Mouse (Mus musculus) lung, postnatal 0 days (tissue): ENCODE results near the gene Celf2. TPM values are rescaled to one million over a fixed set of nuclear protein-coding genes. Genes with fewer than 3 reads are reported as not detected.

Experiments used
- ATAC-seq: fragments of 200-750 bp; cut with Nextera tagmentation; 2 replicates; pipeline ENCODE4 v1.8.0; 2017; ENCODE audit warnings: moderate library complexity
- DNase-seq: peaks from one replicate; pipeline ENCODE4 v3.0.0-alpha.2; 2016; ENCODE audit warnings: low spot score
- H3K27ac ChIP-seq: fragments of 300-500 bp; sonication (generic); 2 replicates; pipeline ENCODE4 v1.5.1; 2014; ENCODE audit warnings: antibody characterized with exemption, mild to moderate bottlenecking, low read length, mixed read lengths
- H3K27me3 ChIP-seq: fragments of 300-500 bp; sonication (generic); replicated peaks from 2 replicates; pipeline ENCODE4 v1.6.1; 2014; ENCODE audit warnings: low read length, mixed read lengths; ENCODE audit not compliant: insufficient read depth
- H3K36me3 ChIP-seq: fragments of 300-500 bp; sonication (generic); 2 replicates; pipeline ENCODE4 v1.6.1; 2014; ENCODE audit warnings: low read length, mixed read lengths; ENCODE audit not compliant: insufficient read depth
- H3K4me1 ChIP-seq: fragments of 300-500 bp; sonication (generic); 2 replicates; pipeline ENCODE4 v1.6.1; 2014; ENCODE audit warnings: antibody characterized with exemption, low read depth, low read length, mixed read lengths; ENCODE audit not compliant: insufficient read depth
- H3K4me2 ChIP-seq: fragments of 300-500 bp; sonication (generic); replicated peaks from 2 replicates; pipeline ENCODE4 v1.6.1; 2014; ENCODE audit warnings: low read depth, mild to moderate bottlenecking, low read length, moderate library complexity, mixed read lengths
- H3K4me3 ChIP-seq: fragments of 300-500 bp; sonication (generic); 2 replicates; pipeline ENCODE4 v1.5.1; 2014; ENCODE audit warnings: low read depth, low read length
- H3K9ac ChIP-seq: fragments of 300-500 bp; sonication (generic); replicated peaks from 2 replicates; pipeline ENCODE4 v1.6.1; 2014; ENCODE audit warnings: low read depth, mild to moderate bottlenecking
- H3K9me3 ChIP-seq: fragments of 300-500 bp; sonication (generic); 2 replicates; pipeline ENCODE4 v1.6.1; 2016; ENCODE audit warnings: low read length, mixed read lengths
- CTCF ChIP-seq: IDR thresholded peaks from 2 replicates; pipeline ENCODE4 v1.5.1; 2016; ENCODE audit warnings: antibody characterized with exemption, mild to moderate bottlenecking
- EP300 ChIP-seq: IDR thresholded peaks from 2 replicates; pipeline ENCODE4 v1.6.1; 2016; ENCODE audit warnings: antibody characterized with exemption, mild to moderate bottlenecking, control low read depth
- WGBS: fragments of 180-500 bp; shearing (Covaris S2); extraction: QIAGEN DNeasy Blood & Tissue Kit; methylation state at CpG from one replicate; pipeline ENCODE4 v1.1.7; 2014; 5-methylcytosine and 5-hydroxymethylcytosine counted together
- polyA plus RNA-seq: library from polyadenylated mRNA; unstranded; fragments of >200 nt; fragmentation: Nextera tagmentation; extraction: Ambion mirVana; gene quantifications from 2 replicates; pipeline ENCODE4 v1.2.1, GENCODE M21; 2015

The Celf2 gene
- polyA plus RNA-seq, 1 experiment from 2014 or later: 49.6 TPM

GRCm38 (mm10) chr2:6558303-6559254 lies 950.8 kb downstream of the Celf2 start:
- peaks cover 4% of the 10 kb centered on the region; the same call in 1 of the 2 replicates for H3K36me3 ChIP-seq
- no peak for DNase-seq
- H3K9ac ChIP-seq: no peak overlapping the region
- no peak overlapping the region for H3K4me3 ChIP-seq
- 80% methylated on average over 14 of the region's 14 CpGs for WGBS
- H3K4me2 ChIP-seq: no peak overlapping the region
- no peaks in the 10 kb centered on the region for H3K27me3 ChIP-seq
- no peak overlapping the region for H3K27ac ChIP-seq
- TF ChIP-seq CTCF: no peak
- TF ChIP-seq EP300: no peak
- H3K4me1 ChIP-seq: no peaks in the 10 kb centered on the region
- H3K9me3 ChIP-seq: no peaks in the 10 kb centered on the region
- no peak for ATAC-seq

GRCm38 (mm10) chr2:6557749-6558148 lies 951.6 kb downstream of the Celf2 start:
- Histone ChIP-seq H3K36me3 (peaks cover 4% of the 10 kb centered on the region; the same call in 1 of the 2 replicates), H3K4me1 (no peaks in the 10 kb centered on the region), H3K9me3 (no peaks in the 10 kb centered on the region), H3K27ac (no peak overlapping the region), H3K4me3 (no peak overlapping the region), H3K9ac (no peak overlapping the region), H3K27me3 (no peaks in the 10 kb centered on the region), H3K4me2 (no peak overlapping the region)
- no peak for ATAC-seq
- DNase-seq: no peak
- 70% methylated on average over 3 of the region's 3 CpGs for WGBS
- TF ChIP-seq EP300: no peak
- TF ChIP-seq CTCF: no peak

- H3K4me3 ChIP-seq: no peak overlapping the region
- no peak overlapping the region for H3K4me2 ChIP-seq
- no peaks in the 10 kb centered on the region for H3K4me1 ChIP-seq
- peaks cover 4% of the 10 kb centered on the region; the same call in 1 of the 2 replicates for H3K36me3 ChIP-seq
- H3K9ac ChIP-seq: no peak overlapping the region
- 86% methylated on average over 2 of the region's 2 CpGs for WGBS
- ATAC-seq: no peak
- H3K27ac ChIP-seq: no peak overlapping the region
- H3K9me3 ChIP-seq: no peaks in the 10 kb centered on the region
- DNase-seq: no peak
- no peaks in the 10 kb centered on the region for H3K27me3 ChIP-seq
- no peak for TF ChIP-seq CTCF
- TF ChIP-seq EP300: no peak
Measured at GRCm38 (mm10) chr2:6556913-6557312, 952.5 kb downstream of the Celf2 start.

GRCm38 (mm10) chr2:6553656-6554055 lies 955.7 kb downstream of the Celf2 start:
- 93% methylated on average over 7 of the region's 7 CpGs for WGBS
- Histone ChIP-seq H3K27ac (no peak overlapping the region), H3K36me3 (no peaks in the 10 kb centered on the region; the same call in 1 of the 2 replicates), H3K4me3 (no peak overlapping the region), H3K9ac (no peak overlapping the region), H3K27me3 (no peaks in the 10 kb centered on the region), H3K9me3 (no peaks in the 10 kb centered on the region), H3K4me1 (no peaks in the 10 kb centered on the region), H3K4me2 (no peak overlapping the region)
- no peak for ATAC-seq
- no peak for DNase-seq
- no peak for TF ChIP-seq EP300
- no peak for TF ChIP-seq CTCF

GRCm38 (mm10) chr2:6549251-6549650 lies 960.1 kb downstream of the Celf2 start:
- TF ChIP-seq CTCF: no peak
- no peak for DNase-seq
- ATAC-seq: peak; percentile 38; the same call in 1 of the 2 replicates
- H3K36me3 ChIP-seq: no peaks in the 10 kb centered on the region; the same call in 1 of the 2 replicates
- no peaks in the 10 kb centered on the region for H3K4me1 ChIP-seq
- H3K27ac ChIP-seq: no peak overlapping the region
- no peak overlapping the region for H3K4me2 ChIP-seq
- H3K9me3 ChIP-seq: no peaks in the 10 kb centered on the region
- H3K9ac ChIP-seq: no peak overlapping the region
- WGBS: 88% methylated on average over 7 of the region's 7 CpGs
- no peak overlapping the region for H3K4me3 ChIP-seq
- H3K27me3 ChIP-seq: no peaks in the 10 kb centered on the region

GRCm38 (mm10) chr2:6547139-6547664 lies 962.2 kb downstream of the Celf2 start:
- H3K27ac ChIP-seq: no peak overlapping the region
- 59% methylated on average over 9 of the region's 9 CpGs for WGBS
- TF ChIP-seq CTCF (no peak), EP300 (no peak)
- no peak overlapping the region for H3K4me3 ChIP-seq
- H3K27me3 ChIP-seq: no peaks in the 10 kb centered on the region
- H3K36me3 ChIP-seq: no peaks in the 10 kb centered on the region; the same call in 1 of the 2 replicates
- no peaks in the 10 kb centered on the region for H3K4me1 ChIP-seq
- DNase-seq (no peak), ATAC-seq (peak; percentile 35; the same call in 1 of the 2 replicates)
- no peaks in the 10 kb centered on the region for H3K9me3 ChIP-seq
- no peak overlapping the region for H3K9ac ChIP-seq
- H3K4me2 ChIP-seq: no peak overlapping the region
